Mouse (Mus musculus) kidney, embryonic 16.5 days (tissue): ENCODE data around the gene Ak4. TPM values are rescaled to one million over a fixed set of nuclear protein-coding genes. Genes with fewer than 3 reads are reported as not detected.
"Not testable (repeated sequence)": the region's sequence is repeated elsewhere in the genome, so short reads cannot be mapped to it uniquely, and the experiment has no call there.

ENCODE experiments used
- ATAC-seq: fragments of 200-750 bp; cut with Nextera tagmentation; 2 replicates; pipeline ENCODE4 v1.8.0; 2017; ENCODE audit warnings: moderate TSS enrichment; ENCODE audit not compliant: low FRiP score, low TSS enrichment
- H3K27ac ChIP-seq: fragments of 300-500 bp; sonication (generic); 2 replicates; pipeline ENCODE4 v1.5.1; 2014; ENCODE audit warnings: low read length
- H3K27me3 ChIP-seq: fragments of 300-500 bp; sonication (generic); 2 replicates; pipeline ENCODE4 v1.6.1; 2014; ENCODE audit warnings: low read length, control low read depth, mixed read lengths; ENCODE audit not compliant: insufficient read depth
- H3K36me3 ChIP-seq: fragments of 300-500 bp; sonication (generic); 2 replicates; pipeline ENCODE4 v1.6.1; 2014; ENCODE audit warnings: low read length, control low read depth, mixed read lengths; ENCODE audit not compliant: insufficient read depth
- H3K4me1 ChIP-seq: fragments of 300-500 bp; sonication (generic); 2 replicates; pipeline ENCODE4 v1.6.1; 2014; ENCODE audit warnings: low read length, control low read depth, mixed read lengths; ENCODE audit not compliant: insufficient read depth
- H3K4me2 ChIP-seq: fragments of 300-500 bp; sonication (generic); replicated peaks from 2 replicates; pipeline ENCODE4 v1.6.1; 2014; ENCODE audit warnings: low read depth, low read length
- H3K4me3 ChIP-seq: fragments of 300-500 bp; sonication (generic); 2 replicates; pipeline ENCODE4 v1.5.1; 2014; ENCODE audit warnings: mild to moderate bottlenecking, low read length
- H3K9ac ChIP-seq: fragments of 300-500 bp; sonication (generic); replicated peaks from 2 replicates; pipeline ENCODE4 v1.6.1; 2014; ENCODE audit warnings: low read length
- H3K9me3 ChIP-seq: fragments of 300-500 bp; sonication (generic); 2 replicates; pipeline ENCODE4 v1.6.1; 2016; ENCODE audit warnings: low read length, control low read depth
- WGBS: fragments of 180-500 bp; shearing (Covaris S2); extraction: QIAGEN DNeasy Blood & Tissue Kit; methylation state at CpG from one replicate; pipeline ENCODE4 v1.1.7; 2014; 5-methylcytosine and 5-hydroxymethylcytosine counted together
- polyA plus RNA-seq: library from polyadenylated mRNA; unstranded; fragments of >200 nt; fragmentation: Nextera tagmentation; extraction: Ambion mirVana; gene quantifications from 2 replicates; pipeline ENCODE4 v1.2.1, GENCODE M21; 2015

Ak4 gene
- polyA plus RNA-seq, 1 experiment from 2014 or later, result 23.8 TPM

- Histone ChIP-seq H3K4me3 (no peak overlapping the region), H3K27me3 (no peaks in the 10 kb centered on the region), H3K36me3 (no peaks in the 10 kb centered on the region), H3K9ac (no peak overlapping the region), H3K27ac (no peak overlapping the region), H3K4me2 (no peak overlapping the region), H3K4me1 (no peaks in the 10 kb centered on the region), H3K9me3 (no peaks in the 10 kb centered on the region)
- no peak for ATAC-seq
- 80% methylated on average over 6 of the region's 6 CpGs for WGBS
Observed at GRCm38 (mm10) chr4:101430000-101430399, 10.9 kb downstream of the Ak4 start.

DNA sequence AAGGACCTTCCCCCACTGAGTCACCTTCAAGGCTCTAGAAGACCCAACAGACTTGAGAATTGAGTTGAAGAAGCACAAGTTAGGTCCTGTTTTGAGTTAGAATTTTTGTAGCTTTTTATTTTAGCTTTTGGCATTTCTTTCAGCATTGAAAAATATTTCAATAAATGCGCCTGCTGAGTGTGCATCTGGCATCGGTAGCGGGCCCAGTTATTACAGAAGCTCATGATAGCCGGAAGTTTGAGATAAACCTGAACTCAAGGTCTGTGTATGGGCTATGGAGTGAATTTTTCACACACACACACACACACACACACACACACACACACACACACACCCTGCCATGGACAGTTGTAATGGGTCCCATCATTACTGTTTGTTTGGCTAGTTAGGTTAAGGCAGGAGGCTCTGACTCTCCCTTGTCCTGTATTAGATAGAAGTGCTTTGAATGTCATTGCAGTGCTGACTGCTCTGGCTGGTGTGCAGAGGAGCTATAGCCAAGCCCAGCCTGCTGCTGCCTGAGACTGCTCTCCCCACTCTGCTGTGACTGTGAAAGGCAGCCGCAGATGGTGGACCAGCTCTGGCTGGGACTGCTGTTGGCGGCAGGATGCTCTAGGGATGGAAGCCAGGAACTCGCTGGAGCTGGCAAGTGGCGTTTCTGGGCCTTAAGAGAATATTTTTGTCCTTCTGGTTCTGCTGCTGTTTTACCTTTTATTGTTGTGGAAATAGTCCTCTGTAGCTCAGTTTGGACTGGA lies 17.9 kb downstream of the Ak4 start:
- Histone ChIP-seq H3K4me2 (no peak overlapping the region), H3K27ac (no peak overlapping the region), H3K9me3 (no peaks in the 10 kb centered on the region), H3K9ac (no peak overlapping the region), H3K27me3 (no peaks in the 10 kb centered on the region), H3K4me1 (peaks cover 10% of the 10 kb centered on the region; the same call in 1 of the 2 replicates), H3K36me3 (no peaks in the 10 kb centered on the region), H3K4me3 (no peak overlapping the region)
- WGBS, result 87% methylated on average over 8 of the region's 8 CpGs
- no peak for ATAC-seq

- WGBS, result 62% methylated on average over 8 of the region's 8 CpGs
- Histone ChIP-seq H3K36me3 (no peaks in the 10 kb centered on the region), H3K27ac (no peak overlapping the region), H3K9me3 (no peaks in the 10 kb centered on the region), H3K4me2 (no peak overlapping the region), H3K4me1 (peaks cover 10% of the 10 kb centered on the region; the same call in 1 of the 2 replicates), H3K4me3 (no peak overlapping the region), H3K27me3 (no peaks in the 10 kb centered on the region), H3K9ac (no peak overlapping the region)
- ATAC-seq, result no peak
Observed at GRCm38 (mm10) chr4:101438271-101438670, 19.2 kb downstream of the Ak4 start.

- WGBS, result 33% methylated on average over 13 of the region's 13 CpGs
- H3K9ac ChIP-seq, result no peak overlapping the region
- no peak overlapping the region for H3K4me3 ChIP-seq
- no peak overlapping the region; the same call in 1 of the 2 replicates for H3K4me2 ChIP-seq
- H3K27me3 ChIP-seq, result no peaks in the 10 kb centered on the region
- H3K4me1 ChIP-seq, result peaks cover 10% of the 10 kb centered on the region; the same call in 1 of the 2 replicates
- H3K27ac ChIP-seq, result no peak overlapping the region
- no peaks in the 10 kb centered on the region for H3K36me3 ChIP-seq
- peak; percentile 85 for ATAC-seq
- no peaks in the 10 kb centered on the region for H3K9me3 ChIP-seq
Observed at GRCm38 (mm10) chr4:101439738-101440389, 20.8 kb downstream of the Ak4 start.

DNA sequence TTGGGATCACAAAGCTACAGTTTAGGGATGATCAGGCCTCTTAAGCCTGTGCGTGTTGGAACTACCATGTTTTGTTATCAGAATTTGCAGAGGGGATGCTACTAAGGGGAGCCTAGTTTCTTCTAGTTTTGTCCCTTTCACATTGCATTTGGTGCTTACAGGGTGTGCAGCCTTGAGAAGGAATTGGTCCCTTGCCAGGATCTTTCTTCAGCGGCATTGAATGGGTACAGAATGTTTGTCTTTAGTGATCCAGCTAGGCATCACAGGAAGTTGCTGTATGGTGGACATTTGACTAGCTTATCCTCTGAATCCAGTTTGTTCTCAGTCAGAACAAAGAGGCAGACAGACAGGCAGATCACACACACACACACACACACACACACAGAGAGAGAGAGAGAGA lies 23.7 kb downstream of the Ak4 start:
- H3K27ac ChIP-seq, result no peak overlapping the region
- H3K9ac ChIP-seq, result no peak overlapping the region
- H3K4me2 ChIP-seq, result no peak overlapping the region
- no peak for ATAC-seq
- H3K36me3 ChIP-seq, result no peaks in the 10 kb centered on the region
- H3K9me3 ChIP-seq, result no peaks in the 10 kb centered on the region
- no peak overlapping the region for H3K4me3 ChIP-seq
- peaks cover 10% of the 10 kb centered on the region; the same call in 1 of the 2 replicates for H3K4me1 ChIP-seq
- no peaks in the 10 kb centered on the region for H3K27me3 ChIP-seq
- WGBS, result 75% methylated on average over 2 of the region's 2 CpGs

DNA sequence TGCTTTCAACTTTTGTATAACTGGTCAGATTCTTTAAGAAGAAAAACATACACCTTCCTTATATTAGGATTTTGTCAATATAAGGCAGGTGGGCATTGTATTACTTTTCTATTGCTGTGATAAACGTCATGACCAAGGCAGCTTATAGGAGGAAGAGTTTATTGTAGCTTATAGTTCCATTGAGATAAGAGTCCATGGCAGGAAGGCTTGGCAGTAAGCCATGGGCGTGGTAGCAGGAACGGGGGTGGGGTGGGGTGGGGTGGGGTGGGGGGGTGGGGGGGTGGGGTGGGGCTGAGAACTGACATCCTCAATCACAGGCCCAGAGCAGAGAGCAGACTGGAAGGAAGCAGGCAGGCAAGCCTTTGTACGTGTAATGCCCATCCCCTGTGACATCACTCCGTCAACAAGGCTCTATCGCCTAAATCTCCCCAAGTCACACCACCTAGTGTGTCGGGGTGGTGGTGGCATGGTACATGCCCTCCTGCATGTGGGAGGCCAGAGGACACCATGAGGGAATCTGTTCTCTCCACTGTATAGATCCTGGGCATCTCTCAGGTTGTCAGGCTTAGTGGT lies 24.4 kb downstream of the Ak4 start:
- no peaks in the 10 kb centered on the region for H3K36me3 ChIP-seq

DNA sequence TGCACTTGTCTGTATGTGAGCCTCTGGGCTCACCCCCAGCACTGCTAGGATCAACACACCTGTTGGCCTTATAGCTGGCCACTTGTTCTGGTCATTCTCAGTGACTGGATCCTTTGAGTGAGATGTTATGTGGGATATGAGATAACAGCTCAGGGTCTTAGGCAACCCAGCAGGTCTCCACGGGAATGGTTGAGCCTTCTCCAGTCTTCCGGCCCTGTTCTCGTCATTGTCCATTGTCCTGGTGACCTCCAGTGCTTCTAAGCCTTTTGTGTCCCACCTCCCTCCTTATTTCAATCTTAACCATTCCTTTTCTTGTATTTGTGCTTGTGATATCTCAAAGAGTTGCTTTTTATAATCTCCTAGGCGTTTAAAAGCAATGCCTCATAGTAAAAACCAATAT lies 26.6 kb downstream of the Ak4 start:
- H3K9me3 ChIP-seq, result no peaks in the 10 kb centered on the region
- 89% methylated on average over 4 of the region's 4 CpGs for WGBS
- no peak for ATAC-seq

More for the DNA sequence above, 24.4 kb downstream of the Ak4 start:
- Histone ChIP-seq H3K4me3 (no peak overlapping the region), H3K4me2 (no peak overlapping the region), H3K4me1 (peaks cover 10% of the 10 kb centered on the region; the same call in 1 of the 2 replicates), H3K27ac (no peak overlapping the region), H3K9me3 (no peaks in the 10 kb centered on the region), H3K9ac (no peak overlapping the region), H3K27me3 (no peaks in the 10 kb centered on the region)
- no peak for ATAC-seq
- 74% methylated on average over 7 of the region's 7 CpGs for WGBS

DNA sequence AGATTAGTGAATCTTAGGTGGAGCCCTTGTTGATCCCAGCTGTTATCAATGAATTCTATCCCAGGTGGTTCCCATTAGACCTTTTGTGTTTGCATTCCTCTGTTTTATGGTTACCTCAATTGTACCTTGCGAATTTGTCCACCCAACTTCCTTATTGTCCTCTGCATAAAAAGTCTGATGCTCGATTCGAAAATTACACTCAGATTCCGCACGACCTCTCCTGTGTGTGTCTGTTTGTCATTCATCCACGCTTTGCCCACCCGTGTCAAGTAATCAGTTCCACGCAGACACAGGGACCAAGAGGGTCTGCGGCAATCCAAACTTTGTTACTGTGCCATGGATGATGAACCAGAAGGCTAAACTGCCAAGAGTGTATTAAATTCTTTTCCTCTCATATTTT lies 27.5 kb downstream of the Ak4 start:
- not testable (repeated sequence) for H3K9me3 ChIP-seq, H3K9ac ChIP-seq, H3K4me1 ChIP-seq, H3K4me3 ChIP-seq, H3K27ac ChIP-seq, ATAC-seq, H3K36me3 ChIP-seq, H3K27me3 ChIP-seq, H3K4me2 ChIP-seq
- WGBS, result 96% methylated on average over 9 of the region's 9 CpGs

More for the DNA sequence above, 26.6 kb downstream of the Ak4 start:
- Histone ChIP-seq H3K36me3 (no peaks in the 10 kb centered on the region), H3K4me1 (no peaks in the 10 kb centered on the region), H3K27me3 (no peaks in the 10 kb centered on the region), H3K4me3 (no peak overlapping the region), H3K27ac (no peak overlapping the region), H3K4me2 (no peak overlapping the region), H3K9ac (no peak overlapping the region)

GRCm38 (mm10) chr4:101448701-101449100 lies 29.6 kb downstream of the Ak4 start:
- WGBS, result 79% methylated on average over 8 of the region's 8 CpGs
- no peak for ATAC-seq

DNA sequence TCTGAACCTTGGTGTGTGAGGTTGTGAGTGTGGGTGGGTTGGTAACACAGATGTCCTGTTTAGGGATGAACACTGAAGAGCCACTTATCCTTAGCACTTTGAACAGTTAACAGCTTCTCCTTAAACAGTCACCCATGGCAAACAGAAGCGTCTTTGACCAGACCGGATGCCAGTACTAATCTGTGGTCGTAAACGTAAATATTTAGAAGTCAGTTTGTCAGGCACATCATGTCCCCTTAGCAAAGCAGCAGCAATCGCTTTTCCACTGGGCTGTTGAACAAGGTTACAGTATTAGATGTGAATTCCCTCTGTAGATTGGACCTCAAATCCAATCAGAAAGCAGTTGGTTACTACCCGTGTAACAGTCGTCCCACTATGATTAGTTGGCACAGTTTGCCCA lies 30.3 kb downstream of the Ak4 start:
- H3K27me3 ChIP-seq, result no peaks in the 10 kb centered on the region

More at GRCm38 (mm10) chr4:101448701-101449100, 29.6 kb downstream of the Ak4 start:
- no peak overlapping the region for H3K9ac ChIP-seq
- H3K36me3 ChIP-seq, result no peaks in the 10 kb centered on the region
- H3K9me3 ChIP-seq, result no peaks in the 10 kb centered on the region
- H3K4me2 ChIP-seq, result no peak overlapping the region
- H3K27me3 ChIP-seq, result no peaks in the 10 kb centered on the region
- no peak overlapping the region for H3K27ac ChIP-seq
- no peaks in the 10 kb centered on the region for H3K4me1 ChIP-seq
- H3K4me3 ChIP-seq, result no peak overlapping the region

More for the DNA sequence above, 30.3 kb downstream of the Ak4 start:
- Histone ChIP-seq H3K4me2 (no peak overlapping the region), H3K4me1 (no peaks in the 10 kb centered on the region), H3K9me3 (no peaks in the 10 kb centered on the region), H3K27ac (no peak overlapping the region), H3K9ac (no peak overlapping the region), H3K36me3 (no peaks in the 10 kb centered on the region), H3K4me3 (no peak overlapping the region)
- 82% methylated on average over 7 of the region's 7 CpGs for WGBS
- ATAC-seq, result no peak
